Mouse (Mus musculus) spleen, embryonic (tissue): ENCODE results near the gene Gm43552.

Experiments used
- CTCF ChIA-PET: fragments of 350-600 bp; sonication (Branson Sonifier 250); formaldehyde crosslinking; loops from one replicate; lab custom pipeline; 2022; lab: Charles Lee

Gm43552 gene

DNA sequence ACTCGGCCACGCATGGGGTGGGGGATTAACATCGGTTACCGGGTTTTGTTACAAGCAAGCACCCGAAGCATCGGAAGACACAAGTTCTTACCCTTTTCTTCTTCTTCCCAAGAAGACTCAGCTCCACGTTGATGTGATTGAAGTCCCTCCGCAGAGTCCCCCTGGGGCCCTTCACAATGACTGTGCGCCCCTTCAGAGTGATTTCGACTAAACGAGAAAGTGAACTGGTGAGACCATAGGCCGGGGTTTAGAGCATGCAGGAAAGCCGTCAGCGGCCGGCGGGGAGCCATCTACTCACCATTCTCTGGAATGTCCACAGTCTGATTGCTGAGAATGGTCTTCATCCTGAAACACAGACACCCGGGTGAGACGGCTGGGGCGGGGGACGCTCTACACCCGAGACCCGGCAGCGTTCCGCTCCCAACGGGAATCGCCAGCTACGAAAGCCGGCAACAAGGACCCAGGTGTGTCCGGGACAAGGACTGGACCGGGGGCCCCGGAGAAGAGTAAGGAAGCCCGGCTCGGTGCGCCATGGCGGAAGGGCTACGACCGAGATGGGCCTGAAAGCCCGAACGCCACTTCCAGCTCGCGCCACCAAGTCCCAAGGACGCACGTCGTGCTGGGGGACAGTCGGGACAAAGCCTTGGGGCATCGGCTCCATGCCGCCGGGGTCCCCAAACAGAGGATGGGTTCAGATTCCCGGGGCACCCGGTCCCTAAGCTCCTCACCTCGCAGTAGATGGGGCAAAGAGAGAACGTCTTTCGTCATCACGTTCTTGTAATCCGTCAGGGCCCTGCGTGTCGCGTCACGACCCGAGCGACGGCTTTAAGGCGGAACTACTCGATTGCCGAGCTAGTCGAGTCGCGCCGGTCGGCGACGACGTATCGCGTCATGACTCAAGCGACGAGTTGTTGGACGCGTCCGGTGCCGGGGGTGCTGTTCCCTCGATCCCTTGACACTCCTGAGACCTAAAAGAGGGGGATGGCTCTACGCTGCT lies 101.7 kb downstream of the Gm43552 start, which contains the start of the genes Rpl9 and Lias:
Gene Rpl9, minus strand, starts transcription at position 797 of the 997 bp plus-strand sequence.
Gene Lias, plus strand, starts transcription at position 850 of the 997 bp plus-strand sequence.
- CTCF ChIA-PET: no interaction called here

DNA sequence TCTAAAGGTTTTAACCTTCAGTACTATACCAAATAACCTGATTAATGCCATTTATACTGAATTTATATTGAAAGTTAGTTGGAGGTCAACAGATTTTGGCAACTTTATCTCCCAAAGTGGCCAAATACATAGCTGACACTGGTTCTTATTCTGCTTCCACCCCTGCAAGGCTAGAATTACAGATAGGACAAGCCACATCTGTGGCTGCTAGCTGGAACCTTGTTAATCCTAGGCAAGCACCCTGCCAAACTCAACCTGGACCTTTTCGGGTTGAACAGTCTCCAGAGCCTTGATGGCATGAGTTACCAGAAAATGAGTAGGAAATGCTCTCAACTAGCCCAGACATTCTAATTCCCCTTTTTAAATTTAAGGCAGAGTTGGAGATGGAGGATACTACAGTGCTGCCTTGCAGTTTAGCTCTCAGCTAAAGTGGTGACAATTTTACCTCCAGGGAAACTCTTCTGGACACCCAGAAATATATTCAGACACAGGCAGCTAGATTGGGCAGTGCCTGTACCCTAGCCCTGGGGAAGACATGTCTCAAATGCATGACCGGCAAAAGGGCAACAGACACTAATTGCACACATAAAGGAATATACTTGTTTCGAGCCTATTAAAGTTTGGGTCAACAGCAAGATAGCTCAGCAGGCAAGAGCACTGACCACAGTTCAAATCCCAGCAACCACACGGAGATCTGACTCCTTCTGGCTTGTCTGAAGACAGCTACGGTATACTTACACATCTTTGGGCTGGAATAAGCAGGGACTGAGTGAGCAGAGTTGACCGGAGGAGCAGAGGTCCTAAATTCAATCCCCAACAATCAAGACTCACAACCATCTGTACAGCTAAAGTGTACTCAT lies 105.4 kb downstream of the Gm43552 start:
- CTCF ChIA-PET: interaction anchor here (0.6 kb wide), 2 partner anchors 9 to 144 kb away, joined by 3 to 4 read pairs; no protein-coding TSS in a partner anchor

DNA sequence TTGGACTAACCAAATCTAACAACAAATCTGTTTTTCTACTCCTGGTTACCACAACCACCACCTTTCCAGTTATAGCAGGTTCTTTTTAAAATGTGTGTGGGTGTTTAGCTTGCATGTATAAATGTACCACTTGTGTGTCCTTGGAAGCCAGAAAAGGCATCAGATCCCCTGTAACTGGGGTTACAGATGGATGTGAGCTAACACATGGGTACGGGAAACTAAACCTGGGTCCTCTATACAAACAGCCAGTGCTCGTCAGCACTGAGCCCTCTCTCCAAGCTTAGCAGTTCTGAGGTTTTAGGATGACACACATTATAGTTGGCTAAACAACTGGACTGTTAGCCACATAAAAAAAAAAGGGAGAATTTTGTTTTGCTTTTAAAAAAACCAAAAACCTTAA lies 106.9 kb downstream of the Gm43552 start:
- CTCF ChIA-PET: interaction anchor here (0.5 kb wide), 1 partner anchor 150 kb away, joined by 3 read pairs; no protein-coding TSS in a partner anchor
